Mouse (Mus musculus) kidney, postnatal 4 days (tissue): Measurements from ENCODE around the gene Cobl.

Experiments used
- DNase-seq, 2 experiments: peaks; one replicate each; pipeline ENCODE4 v3.0.0; 2021; ENCODE audit warnings: mixed read lengths in 2 of 2

Gene Cobl

GRCm38 (mm10) chr11:12376628-12377027, 88.1 kb downstream of the Cobl start:
- no peak for DNase-seq

GRCm38 (mm10) chr11:12373106-12374098, 91.4 kb downstream of the Cobl start:
- DNase-seq: peak; percentile 89 to 90

- DNase-seq: no peak
These were observed 93.8 kb downstream of the Cobl start for GRCm38 (mm10) chr11:12370957-12371356.

- no peak for DNase-seq
These were observed 97.2 kb downstream of the Cobl start for GRCm38 (mm10) chr11:12367426-12368178.

GRCm38 (mm10) chr11:12359336-12360000, 105.3 kb downstream of the Cobl start:
- peak; percentile 71 to 78 for DNase-seq

GRCm38 (mm10) chr11:12358602-12359001, 106.2 kb downstream of the Cobl start:
- no peak for DNase-seq

GRCm38 (mm10) chr11:12355681-12356080, 109.1 kb downstream of the Cobl start:
- peak; percentile 52 to 70 for DNase-seq

GRCm38 (mm10) chr11:12350986-12351546, 113.7 kb downstream of the Cobl start:
- DNase-seq: no peak

- no peak for DNase-seq
These were observed 114.7 kb downstream of the Cobl start for GRCm38 (mm10) chr11:12350086-12350485.

- no peak for DNase-seq
These were observed 118.3 kb downstream of the Cobl start for GRCm38 (mm10) chr11:12346486-12346885.

- no peak for DNase-seq
These were observed 121.1 kb downstream of the Cobl start for GRCm38 (mm10) chr11:12343686-12344085.

- DNase-seq: no peak
These were observed 124.1 kb downstream of the Cobl start for GRCm38 (mm10) chr11:12340697-12341096.

GRCm38 (mm10) chr11:12336145-12336544, 128.6 kb downstream of the Cobl start:
- peak; percentile 61 to 75 for DNase-seq

- peak; percentile 82 to 85 for DNase-seq
These were observed 132.8 kb downstream of the Cobl start for GRCm38 (mm10) chr11:12331997-12332396.

GRCm38 (mm10) chr11:12321445-12321844, 143.3 kb downstream of the Cobl start:
- no peak for DNase-seq

- peak; percentile 7 to 22 for DNase-seq
These were observed 145.4 kb downstream of the Cobl start for GRCm38 (mm10) chr11:12319318-12319717.

- DNase-seq: no peak
These were observed 149.1 kb downstream of the Cobl start for GRCm38 (mm10) chr11:12315670-12316069.

GRCm38 (mm10) chr11:12314278-12315043, 150.3 kb downstream of the Cobl start:
- peak; percentile 55 for DNase-seq

GRCm38 (mm10) chr11:12311419-12311818, 153.3 kb downstream of the Cobl start:
- DNase-seq: no peak

- DNase-seq: no peak
These were observed 155.2 kb downstream of the Cobl start for GRCm38 (mm10) chr11:12309423-12310023.

- DNase-seq: no peak
These were observed 159.9 kb downstream of the Cobl start for GRCm38 (mm10) chr11:12304879-12305278.
